Mouse (Mus musculus): Measurements from ENCODE around the gene Hfm1.

- TF ChIP-seq HCFC1 (IDR thresholded peaks at IDR 0.05; ENCODE audit: borderline replicate concordance, insufficient read depth, low read length): no peak
- TF ChIP-seq CHD2 (IDR thresholded peaks at IDR 0.05; ENCODE audit: low read depth, low read length): no peak
- no peak for TF ChIP-seq MAFK (IDR thresholded peaks at IDR 0.05; ENCODE audit: insufficient read depth, low read depth, low read length)
Measured at GRCm38 (mm10) chr5:106797896-106798295, 128.2 kb downstream of the Hfm1 start.

All from ES-E14 (cell line).